Mouse (Mus musculus): Measurements from ENCODE around the gene Brd7.

GRCm38 (mm10) chr8:88411461-88411860, 49.5 kb upstream of the Brd7 start:
- TF ChIP-seq CTCF (conservative IDR thresholded peaks at IDR 0.05; ENCODE audit: insufficient read depth, insufficient read length, low read depth, low read length): no peak
- TF ChIP-seq POLR2A (IDR thresholded peaks at IDR 0.05; ENCODE audit: low read depth, low read length): no peak

Data from kidney, adult 2 months (tissue).